Mouse (Mus musculus) liver, embryonic 15.5 days (tissue): ENCODE results near the gene Nuak1. TPM values are rescaled to one million over a fixed set of nuclear protein-coding genes. Genes with fewer than 3 reads are reported as not detected.
"Not testable (repeated sequence)": the region's sequence is repeated elsewhere in the genome, so short reads cannot be mapped to it uniquely, and the experiment has no call there.

Experiments used
- ATAC-seq: fragments of 200-750 bp; cut with Nextera tagmentation; 2 replicates; pipeline ENCODE4 v1.8.0; 2017; ENCODE audit warnings: moderate number of reproducible peaks, mild to moderate bottlenecking, moderate library complexity; ENCODE audit not compliant: insufficient read depth
- H3K27ac ChIP-seq: fragments of 300-500 bp; sonication (generic); replicated peaks from 2 replicates; pipeline ENCODE4 v1.5.1; 2015; ENCODE audit warnings: mild to moderate bottlenecking, inconsistent platforms
- H3K27me3 ChIP-seq: fragments of 300-500 bp; sonication (generic); 2 replicates; pipeline ENCODE4 v1.6.1; 2015; ENCODE audit warnings: mild to moderate bottlenecking, inconsistent platforms
- H3K36me3 ChIP-seq: fragments of 300-500 bp; sonication (generic); replicated peaks from 2 replicates; pipeline ENCODE4 v1.6.1; 2015; ENCODE audit warnings: moderate library complexity, mild to moderate bottlenecking, inconsistent platforms
- H3K4me1 ChIP-seq: fragments of 300-500 bp; sonication (generic); replicated peaks from 2 replicates; pipeline ENCODE4 v1.6.1; 2015; ENCODE audit warnings: inconsistent platforms
- H3K4me2 ChIP-seq: fragments of 300-500 bp; sonication (generic); 2 replicates; pipeline ENCODE4 v1.6.1; 2015; ENCODE audit warnings: moderate library complexity, mild to moderate bottlenecking, inconsistent platforms
- H3K4me3 ChIP-seq: fragments of 300-500 bp; sonication (generic); replicated peaks from 2 replicates; pipeline ENCODE4 v1.5.1; 2015; ENCODE audit warnings: mild to moderate bottlenecking, inconsistent platforms
- H3K9ac ChIP-seq: fragments of 300-500 bp; sonication (generic); 2 replicates; pipeline ENCODE4 v1.6.1; 2015; ENCODE audit warnings: moderate library complexity, mild to moderate bottlenecking, inconsistent platforms
- H3K9me3 ChIP-seq: fragments of 300-500 bp; sonication (generic); replicated peaks from 2 replicates; pipeline ENCODE4 v1.6.1; 2016; ENCODE audit warnings: inconsistent platforms
- WGBS: fragments of 180-500 bp; shearing (Covaris S2); methylation state at CpG from one replicate; pipeline ENCODE4 v1.1.7; 2015; ENCODE audit warnings: mixed read lengths; ENCODE audit not compliant: insufficient replicate concordance; 5-methylcytosine and 5-hydroxymethylcytosine counted together
- polyA plus RNA-seq: library from polyadenylated mRNA; unstranded; fragments of >200 nt; fragmentation: Nextera tagmentation; extraction: Ambion mirVana; gene quantifications from 2 replicates; pipeline ENCODE4 v1.2.1, GENCODE M21; 2015

The Nuak1 gene
- polyA plus RNA-seq, result 0.13 and 0.15 TPM in 2 replicates

GRCm38 (mm10) chr10:84440541-84441433 lies at the start of gene Nuak1:
TSS of gene Nuak1 (minus strand) at chr10:84440597.
- peak within 1 kb of the TSS; percentile 48 for H3K9ac ChIP-seq
- H3K9me3 ChIP-seq, result no peaks in the 10 kb centered on the region
- 1% methylated on average over 93 of the region's 94 CpGs for WGBS
- no peaks in the 10 kb centered on the region for H3K36me3 ChIP-seq
- H3K27ac ChIP-seq, result peak within 1 kb of the TSS; percentile 57; the same call in 1 of the 2 replicates
- peak within 1 kb of the TSS; percentile 57 for H3K4me3 ChIP-seq
- ATAC-seq, result peak; percentile 75
- H3K27me3 ChIP-seq, result peaks cover 58% of the 10 kb centered on the region
- H3K4me2 ChIP-seq, result peak within 1 kb of the TSS; percentile 67
- peaks cover 7% of the 10 kb centered on the region for H3K4me1 ChIP-seq

- Histone ChIP-seq H3K9me3 (no peaks in the 10 kb centered on the region), H3K27ac (no peak overlapping the region), H3K36me3 (no peaks in the 10 kb centered on the region), H3K27me3 (no peaks in the 10 kb centered on the region), H3K4me3 (no peak overlapping the region), H3K4me1 (peaks cover 3% of the 10 kb centered on the region; the same call in 1 of the 2 replicates), H3K4me2 (no peak overlapping the region), H3K9ac (no peak overlapping the region)
- WGBS, result 22% methylated on average over 5 of the region's 5 CpGs
- ATAC-seq, result no peak
These were observed 49.7 kb upstream of the Nuak1 start for GRCm38 (mm10) chr10:84490115-84490514.

GRCm38 (mm10) chr10:84488315-84488714 lies 47.9 kb upstream of the Nuak1 start:
- H3K4me3 ChIP-seq, result no peak overlapping the region
- no peak overlapping the region for H3K27ac ChIP-seq
- ATAC-seq, result no peak
- no peaks in the 10 kb centered on the region for H3K9me3 ChIP-seq
- H3K9ac ChIP-seq, result no peak overlapping the region
- H3K4me2 ChIP-seq, result no peak overlapping the region
- no peaks in the 10 kb centered on the region for H3K36me3 ChIP-seq
- no peaks in the 10 kb centered on the region for H3K27me3 ChIP-seq
- peaks cover 3% of the 10 kb centered on the region; the same call in 1 of the 2 replicates for H3K4me1 ChIP-seq
- WGBS, result 15% methylated on average over 6 of the region's 6 CpGs

GRCm38 (mm10) chr10:84484661-84485060 lies 44.3 kb upstream of the Nuak1 start:
- Histone ChIP-seq H3K4me2 (no peak overlapping the region), H3K36me3 (no peaks in the 10 kb centered on the region), H3K4me3 (no peak overlapping the region), H3K9ac (no peak overlapping the region), H3K9me3 (no peaks in the 10 kb centered on the region), H3K27ac (no peak overlapping the region), H3K27me3 (no peaks in the 10 kb centered on the region), H3K4me1 (peaks cover 7% of the 10 kb centered on the region; the same call in 1 of the 2 replicates)
- WGBS, result 39% methylated on average over 1 of the region's 1 CpGs
- ATAC-seq, result no peak

- Histone ChIP-seq H3K9me3 (no peaks in the 10 kb centered on the region), H3K36me3 (no peaks in the 10 kb centered on the region), H3K4me2 (no peak overlapping the region), H3K4me3 (no peak overlapping the region), H3K27ac (no peak overlapping the region), H3K27me3 (no peaks in the 10 kb centered on the region), H3K9ac (no peak overlapping the region), H3K4me1 (peaks cover 7% of the 10 kb centered on the region; the same call in 1 of the 2 replicates)
- ATAC-seq, result no peak
- WGBS, result 52% methylated on average over 3 of the region's 3 CpGs
These were observed 43.2 kb upstream of the Nuak1 start for GRCm38 (mm10) chr10:84483553-84483952.

GRCm38 (mm10) chr10:84483069-84483468 lies 42.7 kb upstream of the Nuak1 start:
- Histone ChIP-seq H3K9me3 (no peaks in the 10 kb centered on the region), H3K36me3 (no peaks in the 10 kb centered on the region), H3K27ac (no peak overlapping the region), H3K9ac (no peak overlapping the region), H3K4me3 (no peak overlapping the region), H3K4me1 (peaks cover 7% of the 10 kb centered on the region; the same call in 1 of the 2 replicates), H3K27me3 (no peaks in the 10 kb centered on the region), H3K4me2 (no peak overlapping the region)
- no peak for ATAC-seq
- 61% methylated on average over 2 of the region's 2 CpGs for WGBS

GRCm38 (mm10) chr10:84482418-84482817 lies 42.0 kb upstream of the Nuak1 start:
- not testable (repeated sequence) for H3K27me3 ChIP-seq, H3K4me3 ChIP-seq, H3K4me2 ChIP-seq, H3K27ac ChIP-seq, H3K9ac ChIP-seq, H3K36me3 ChIP-seq, H3K9me3 ChIP-seq, ATAC-seq
- peaks cover 10% of the 10 kb centered on the region; the same call in 1 of the 2 replicates for H3K4me1 ChIP-seq
- WGBS, result 80% methylated on average over 15 of the region's 15 CpGs

GRCm38 (mm10) chr10:84481327-84481671 lies 40.9 kb upstream of the Nuak1 start:
- Histone ChIP-seq H3K9ac (no peak overlapping the region), H3K27ac (no peak overlapping the region), H3K9me3 (no peaks in the 10 kb centered on the region), H3K4me1 (peaks cover 11% of the 10 kb centered on the region; the same call in 1 of the 2 replicates), H3K36me3 (no peaks in the 10 kb centered on the region), H3K4me2 (no peak overlapping the region), H3K4me3 (no peak overlapping the region), H3K27me3 (no peaks in the 10 kb centered on the region)
- 35% methylated on average over 5 of the region's 5 CpGs for WGBS
- ATAC-seq, result no peak

GRCm38 (mm10) chr10:84480667-84481326 lies 40.4 kb upstream of the Nuak1 start:
- no peaks in the 10 kb centered on the region for H3K36me3 ChIP-seq
- no peak overlapping the region for H3K27ac ChIP-seq

GRCm38 (mm10) chr10:84480146-84480545 lies 39.7 kb upstream of the Nuak1 start:
- no peaks in the 10 kb centered on the region for H3K9me3 ChIP-seq
- WGBS, result 61% methylated on average over 4 of the region's 4 CpGs
- no peak overlapping the region for H3K4me3 ChIP-seq
- H3K4me1 ChIP-seq, result peaks cover 11% of the 10 kb centered on the region; the same call in 1 of the 2 replicates
- H3K9ac ChIP-seq, result no peak overlapping the region
- no peaks in the 10 kb centered on the region for H3K36me3 ChIP-seq
- H3K27ac ChIP-seq, result no peak overlapping the region
- no peak for ATAC-seq
- H3K4me2 ChIP-seq, result no peak overlapping the region
- H3K27me3 ChIP-seq, result no peaks in the 10 kb centered on the region

More at GRCm38 (mm10) chr10:84480667-84481326, 40.4 kb upstream of the Nuak1 start:
- H3K9me3 ChIP-seq, result no peaks in the 10 kb centered on the region
- no peak overlapping the region for H3K4me3 ChIP-seq
- H3K4me1 ChIP-seq, result peaks cover 11% of the 10 kb centered on the region; the same call in 1 of the 2 replicates
- no peak overlapping the region for H3K9ac ChIP-seq
- WGBS, result 39% methylated on average over 8 of the region's 8 CpGs
- no peak overlapping the region for H3K4me2 ChIP-seq
- H3K27me3 ChIP-seq, result no peaks in the 10 kb centered on the region
- no peak for ATAC-seq

GRCm38 (mm10) chr10:84477613-84478076 lies 37.2 kb upstream of the Nuak1 start:
- no peaks in the 10 kb centered on the region for H3K27me3 ChIP-seq
- H3K9me3 ChIP-seq, result no peaks in the 10 kb centered on the region
- WGBS, result 27% methylated on average over 3 of the region's 3 CpGs
- no peak overlapping the region for H3K4me2 ChIP-seq
- H3K27ac ChIP-seq, result no peak overlapping the region
- no peak overlapping the region for H3K9ac ChIP-seq
- no peak overlapping the region for H3K4me3 ChIP-seq
- peak; percentile 52 for ATAC-seq
- peaks cover 11% of the 10 kb centered on the region; the same call in 1 of the 2 replicates for H3K4me1 ChIP-seq
- no peaks in the 10 kb centered on the region for H3K36me3 ChIP-seq
